Mouse (Mus musculus) embryo, embryonic 10 days (tissue): Measurements from ENCODE around the gene Ago3.

ENCODE experiments used
- DNase-seq: peaks from one replicate; pipeline ENCODE4 v3.0.0-alpha.2; 2015; ENCODE audit warnings: low spot score

Gene Ago3

GRCm38 (mm10) chr4:126429347-126430079 lies at the start of gene Ago3:
Ago3 (minus strand) TSS chr4:126429556.
- peak; percentile 91 for DNase-seq

- DNase-seq, result peak; percentile 53
Observed at GRCm38 (mm10) chr4:126473031-126473430, 43.7 kb upstream of the Ago3 start.

GRCm38 (mm10) chr4:126469334-126469733 lies 40.0 kb upstream of the Ago3 start:
- DNase-seq, result no peak

- peak; percentile 33 for DNase-seq
Observed at GRCm38 (mm10) chr4:126468925-126469324, 39.6 kb upstream of the Ago3 start.

GRCm38 (mm10) chr4:126468285-126468901 lies 39.0 kb upstream of the Ago3 start, which contains the start of gene Ago1:
Ago1 (minus strand) TSS chr4:126468583.
- peak; percentile 97 for DNase-seq

GRCm38 (mm10) chr4:126467721-126468284 lies 38.4 kb upstream of the Ago3 start:
- peak; percentile 94 for DNase-seq

GRCm38 (mm10) chr4:126466251-126466750 lies 36.9 kb upstream of the Ago3 start:
- DNase-seq, result peak; percentile 29

- DNase-seq, result peak; percentile 87
Observed at GRCm38 (mm10) chr4:126465843-126466242, 36.5 kb upstream of the Ago3 start.

- peak; percentile 21 for DNase-seq
Observed at GRCm38 (mm10) chr4:126464892-126465235, 35.5 kb upstream of the Ago3 start.

- no peak for DNase-seq
Observed at GRCm38 (mm10) chr4:126464189-126464891, 35.0 kb upstream of the Ago3 start.

- DNase-seq, result no peak
Observed at GRCm38 (mm10) chr4:126455441-126455840, 26.1 kb upstream of the Ago3 start.

- DNase-seq, result no peak
Observed at GRCm38 (mm10) chr4:126454547-126455254, 25.3 kb upstream of the Ago3 start.

- no peak for DNase-seq
Observed at GRCm38 (mm10) chr4:126450268-126450667, 20.9 kb upstream of the Ago3 start.

- no peak for DNase-seq
Observed at GRCm38 (mm10) chr4:126447126-126447525, 17.8 kb upstream of the Ago3 start.

- no peak for DNase-seq
Observed at GRCm38 (mm10) chr4:126444528-126444927, 15.2 kb upstream of the Ago3 start.

GRCm38 (mm10) chr4:126438261-126438660 lies 8.9 kb upstream of the Ago3 start:
- DNase-seq, result no peak

GRCm38 (mm10) chr4:126436268-126436667 lies 6.9 kb upstream of the Ago3 start:
- DNase-seq, result no peak

- DNase-seq, result no peak
Observed at GRCm38 (mm10) chr4:126434094-126434493, 4.7 kb upstream of the Ago3 start.

GRCm38 (mm10) chr4:126433175-126433574 lies 3.8 kb upstream of the Ago3 start:
- no peak for DNase-seq

- no peak for DNase-seq
Observed at GRCm38 (mm10) chr4:126431746-126432145, 2.4 kb upstream of the Ago3 start.

GRCm38 (mm10) chr4:126428682-126429346 lies 542 bp downstream of the Ago3 start:
- DNase-seq, result peak; percentile 11
